Mouse (Mus musculus) forebrain, embryonic 13.5 days (tissue): ENCODE measurements around the gene Tnfrsf18. TPM values are rescaled to one million over a fixed set of nuclear protein-coding genes. Genes with fewer than 3 reads are reported as not detected.

Source experiments
- microRNA counts: library from miRNA; unstranded; fragments of <30 nt; microRNA quantifications from one replicate; lab custom pipeline; 2016
- microRNA-seq: library from miRNA; unstranded; fragments of <30 nt; microRNA quantifications from one replicate; pipeline ENCODE4, GENCODE M21; 2016
- polyA plus RNA-seq: library from polyadenylated mRNA; unstranded; fragments of >200 nt; fragmentation: Nextera tagmentation; extraction: Ambion mirVana; gene quantifications from 2 replicates; pipeline ENCODE4 v1.2.1, GENCODE M21; 2015

Tnfrsf18 gene
- polyA plus RNA-seq, 1 experiment from 2014 or later, result 0.83 TPM

MicroRNA genes within 50 kb of the gene (microRNA counts, 519-probe panel; counts per million panel counts)
- microRNA mmu-miR-200a (lab: Ali Mortazavi, UCI) (177 counts per million, percentile 53 among the panel's probes with 10 or more counts), microRNA mmu-miR-200b (lab: Ali Mortazavi, UCI) (2,912 counts per million, percentile 65 among the panel's probes with 10 or more counts), microRNA mmu-miR-429 (lab: Ali Mortazavi, UCI) (2,539 counts per million, percentile 61 among the panel's probes with 10 or more counts)

Small RNA genes lying within 50 kb of the gene (microRNA-seq; reads per million reads assigned to microRNA genes)
- 10.5 reads per million, percentile 24 among the genes with 10 or more reads in this experiment for gene Mir200a
- 28.2 reads per million, percentile 35 among the genes with 10 or more reads in this experiment for gene Mir200b
- 140 reads per million, percentile 54 among the genes with 10 or more reads in this experiment for gene Mir429

Other genes starting within 250 kb of the Tnfrsf18 start
- gene Tmem88b, start 240.3 kb upstream of the Tnfrsf18 start, polyA plus RNA-seq, result 0.20 and 0.45 TPM in 2 replicates
- gene Ankrd65, start 235.7 kb upstream of the Tnfrsf18 start, polyA plus RNA-seq, result 0.18 TPM in 1 of 2 replicates, not detected in the other
- gene Mrpl20, start 223.3 kb upstream of the Tnfrsf18 start, polyA plus RNA-seq, result 251 and 266 TPM in 2 replicates
- gene Ccnl2, start 213.7 kb upstream of the Tnfrsf18 start, polyA plus RNA-seq, result 166 and 179 TPM in 2 replicates
- gene Aurkaip1, start 194.9 kb upstream of the Tnfrsf18 start, polyA plus RNA-seq, result 147 and 151 TPM in 2 replicates
- 15.6 and 17.1 TPM in 2 replicates for gene Mxra8, start 186.5 kb upstream of the Tnfrsf18 start, polyA plus RNA-seq
- gene Dvl1, start 178.8 kb upstream of the Tnfrsf18 start, polyA plus RNA-seq, result 7.2 and 7.6 TPM in 2 replicates
- 0.58 and 0.72 TPM in 2 replicates for gene Tas1r3, start 162.8 kb upstream of the Tnfrsf18 start, polyA plus RNA-seq
- 19.1 and 22.3 TPM in 2 replicates for gene Cptp, start 156.7 kb upstream of the Tnfrsf18 start, polyA plus RNA-seq
- 96.2 and 106 TPM in 2 replicates for gene Ints11, start 156.6 kb upstream of the Tnfrsf18 start, polyA plus RNA-seq
- 46.5 and 54.2 TPM in 2 replicates for gene Pusl1, start 134.4 kb upstream of the Tnfrsf18 start, polyA plus RNA-seq
- 51.0 and 56.7 TPM in 2 replicates for gene Acap3, start 134.3 kb upstream of the Tnfrsf18 start, polyA plus RNA-seq
- 131 and 136 TPM in 2 replicates for gene Ube2j2, start 82.3 kb upstream of the Tnfrsf18 start, polyA plus RNA-seq
- 7.0 and 10.1 TPM in 2 replicates for gene C1qtnf12, start 63.8 kb upstream of the Tnfrsf18 start, polyA plus RNA-seq
- 21.0 and 21.8 TPM in 2 replicates for gene B3galt6, start 33.5 kb upstream of the Tnfrsf18 start, polyA plus RNA-seq
- gene Sdf4, start 33.3 kb upstream of the Tnfrsf18 start, polyA plus RNA-seq, result 113 and 118 TPM in 2 replicates
- 0.63 and 1.1 TPM in 2 replicates for gene Tnfrsf4, start 12.3 kb upstream of the Tnfrsf18 start, polyA plus RNA-seq
- gene Ttll10, start 33.2 kb downstream of the Tnfrsf18 start, polyA plus RNA-seq, result not detected in 2 replicates
- gene 9430015G10Rik, start 83.8 kb downstream of the Tnfrsf18 start, polyA plus RNA-seq, result 46.2 and 50.3 TPM in 2 replicates
- 0.81 and 0.87 TPM in 2 replicates for gene Rnf223, start 104.3 kb downstream of the Tnfrsf18 start, polyA plus RNA-seq
- 91.4 and 107 TPM in 2 replicates for gene Agrn, start 171.3 kb downstream of the Tnfrsf18 start, polyA plus RNA-seq
- 1.3 TPM in 2 replicates for gene Isg15, start 174.7 kb downstream of the Tnfrsf18 start, polyA plus RNA-seq
- 6.2 and 7.6 TPM in 2 replicates for gene AW011738, start 177.1 kb downstream of the Tnfrsf18 start, polyA plus RNA-seq
- gene Perm1, start 189.7 kb downstream of the Tnfrsf18 start, polyA plus RNA-seq, result 1.2 and 1.6 TPM in 2 replicates
- 22.4 and 26.2 TPM in 2 replicates for gene Plekhn1, start 208.7 kb downstream of the Tnfrsf18 start, polyA plus RNA-seq
- gene Noc2l, start 209.8 kb downstream of the Tnfrsf18 start, polyA plus RNA-seq, result 62.8 and 64.9 TPM in 2 replicates
- 0.85 and 1.5 TPM in 2 replicates for gene Samd11, start 229.5 kb downstream of the Tnfrsf18 start, polyA plus RNA-seq